10 mouse cellular contexts compared by ENCODE assay signal in the genomic region with DNA sequence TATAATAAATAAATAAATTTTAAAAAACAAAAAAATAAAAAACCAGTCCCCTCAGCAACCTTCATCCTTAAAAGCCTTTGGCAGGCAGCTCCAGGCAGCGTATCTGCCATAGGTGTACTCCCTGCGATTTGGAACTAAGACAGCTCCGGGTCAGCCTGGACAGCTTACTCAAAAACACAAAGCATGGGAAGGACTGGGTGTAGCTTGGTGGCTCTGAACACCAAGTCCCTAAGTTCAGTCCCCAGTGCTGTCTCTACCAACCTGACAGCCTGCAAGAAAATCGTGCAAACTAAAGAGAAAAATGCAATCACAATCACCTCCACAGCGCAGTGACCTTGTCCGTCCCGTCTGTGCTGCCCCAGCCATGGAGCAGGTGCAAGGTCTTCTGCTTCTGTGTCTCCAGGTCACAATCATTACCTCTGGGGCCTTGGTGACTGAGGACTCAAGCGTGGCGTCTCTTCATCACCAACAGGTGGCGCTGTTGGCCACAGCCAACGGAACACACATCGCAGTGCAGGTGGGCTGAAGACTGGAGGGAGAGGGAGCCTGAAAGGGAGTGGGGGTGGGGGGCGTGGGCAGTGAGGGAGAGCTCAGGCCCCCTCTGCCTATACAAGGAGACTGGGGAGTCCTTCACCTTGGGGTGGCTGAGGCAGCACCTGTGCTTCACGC. TPM values are rescaled to one million over a fixed set of nuclear protein-coding genes. Genes with fewer than 3 reads are reported as not detected.
DNase-seq lines count a peak whose midpoint lies in the region; ATAC-seq lines count a peak whose summit lies in the region.
"Had no signal": no experiment of that assay in that cellular context is flagged by ENCODE, and none has a peak within 500 bp of the region (broad histone marks: within the 10 kb centered on the region; RNA-seq: fewer than 3 reads in every experiment).

No protein-coding gene starts in this region.

- no peak for ATAC-seq in hindbrain, embryonic 12.5 days (ENCODE audit: low FRiP score)
- ATAC-seq in erythroid progenitor cell, adult 5-6 weeks (replicated peaks; ENCODE audit: low FRiP score, poor library complexity, severe bottlenecking), result peak; percentile 58; the same call in 1 of the 2 replicates
- ATAC-seq in limb, embryonic 11.5 days (ENCODE audit: insufficient number of reproducible peaks, low FRiP score, low TSS enrichment, low read depth), result no peak

- no peak overlapping the region for H3K27ac ChIP-seq in hindbrain, embryonic 10.5 days
- no peak overlapping the region for H3K27ac ChIP-seq in hindbrain, embryonic 12.5 days
- no peak overlapping the region for H3K27ac ChIP-seq in limb, embryonic 11.5 days (replicated peaks; ENCODE audit: low read depth, low read length)
- H3K27ac ChIP-seq: embryonic facial prominence, embryonic 13.5 days; limb, embryonic 12.5 days had no signal

- 38% methylated on average over 14 of the region's 14 CpGs for WGBS in hindbrain, embryonic 10.5 days
- WGBS in hindbrain, embryonic 12.5 days, result 39% methylated on average over 14 of the region's 14 CpGs
- 38% methylated on average over 14 of the region's 14 CpGs for WGBS in limb, embryonic 11.5 days

- H3K4me2 ChIP-seq in hindbrain, embryonic 12.5 days (replicated peaks), result no peak overlapping the region
- H3K4me2 ChIP-seq in limb, embryonic 11.5 days (ENCODE audit: low read depth, severe bottlenecking), result no peak overlapping the region
- H3K4me2 ChIP-seq: embryonic facial prominence, embryonic 13.5 days; limb, embryonic 12.5 days had no signal

- H3K4me1 ChIP-seq in hindbrain, embryonic 10.5 days (replicated peaks), result peaks cover 25% of the 10 kb centered on the region
- peaks cover 13% of the 10 kb centered on the region for H3K4me1 ChIP-seq in hindbrain, embryonic 12.5 days
- H3K4me1 ChIP-seq in limb, embryonic 11.5 days (ENCODE audit: control insufficient read depth, insufficient read depth, low read length), result peaks cover 13% of the 10 kb centered on the region

- DNase-seq in hindbrain, embryonic 10.5 days (ENCODE audit: low spot score), result peak; percentile 63
- peak; percentile 63 to 67 for DNase-seq in CD8-positive naive resting alpha-beta T cell, adult 2 months (ENCODE audit: low read depth in 2 of 2, low spot score in 2 of 2)
- peak; percentile 39 to 60 for DNase-seq in adrenal gland, postnatal 36 days
- peak; percentile 78 for DNase-seq in limb, embryonic 11.5 days (ENCODE audit: low spot score)
- DNase-seq in ovary, postnatal 36 days (ENCODE audit: low spot score), result peak; percentile 43
- DNase-seq in thymus, postnatal 25 days, result peak; percentile 80

- H3K9me3 ChIP-seq in hindbrain, embryonic 10.5 days, result no peaks in the 10 kb centered on the region
- no peaks in the 10 kb centered on the region for H3K9me3 ChIP-seq in hindbrain, embryonic 12.5 days (replicated peaks)
- H3K9me3 ChIP-seq in limb, embryonic 11.5 days (ENCODE audit: control insufficient read depth, low read length), result no peaks in the 10 kb centered on the region
- H3K9me3 ChIP-seq: embryonic facial prominence, embryonic 13.5 days; limb, embryonic 12.5 days had no signal

- no peak overlapping the region for H3K9ac ChIP-seq in hindbrain, embryonic 12.5 days
- H3K9ac ChIP-seq in limb, embryonic 11.5 days (ENCODE audit: low read length), result no peak overlapping the region
- H3K9ac ChIP-seq: limb, embryonic 12.5 days had no signal

- no peak overlapping the region for H3K4me3 ChIP-seq in hindbrain, embryonic 10.5 days
- no peak overlapping the region for H3K4me3 ChIP-seq in hindbrain, embryonic 12.5 days
- H3K4me3 ChIP-seq in limb, embryonic 11.5 days (ENCODE audit: low read depth, low read length), result no peak overlapping the region
- H3K4me3 ChIP-seq: embryonic facial prominence, embryonic 13.5 days; limb, embryonic 12.5 days had no signal

- H3K27me3 ChIP-seq in hindbrain, embryonic 10.5 days (ENCODE audit: insufficient read depth, poor library complexity, severe bottlenecking), result peaks cover 21% of the 10 kb centered on the region
- no peaks in the 10 kb centered on the region for H3K27me3 ChIP-seq in hindbrain, embryonic 12.5 days
- H3K27me3 ChIP-seq in limb, embryonic 11.5 days (ENCODE audit: control insufficient read depth, insufficient read depth, low read length), result no peaks in the 10 kb centered on the region
- H3K27me3 ChIP-seq: embryonic facial prominence, embryonic 13.5 days; limb, embryonic 12.5 days had no signal

- H3K36me3 ChIP-seq in hindbrain, embryonic 10.5 days, result peaks cover 59% of the 10 kb centered on the region
- H3K36me3 ChIP-seq in hindbrain, embryonic 12.5 days, result peaks cover 51% of the 10 kb centered on the region
- peaks cover 2% of the 10 kb centered on the region; the same call in 1 of the 2 replicates for H3K36me3 ChIP-seq in limb, embryonic 11.5 days (ENCODE audit: control insufficient read depth, insufficient read depth, low read length)

RNA-seq across cellular contexts. Expression of a gene that starts 3.4 kb away (rescaled TPM):
- 3.4 and 4.3 TPM in 2 replicates for polyA plus RNA-seq in hindbrain, embryonic 10.5 days (2016; fragmentation: Nextera tagmentation; extraction: Ambion mirVana)
- polyA plus RNA-seq in hindbrain, embryonic 12.5 days (2016; fragmentation: Nextera tagmentation; extraction: Ambion mirVana), result 5.7 and 6.1 TPM in 2 replicates
- total RNA-seq in adrenal gland, postnatal 36 days (2021), result 1 to 10 TPM; 1.4 to 1.5 TPM
- total RNA-seq in erythroid progenitor cell, adult 5-6 weeks (2015; ENCODE audit: low replicate concordance), result 5.8 and 13.8 TPM in 2 replicates
- total RNA-seq in erythroid progenitor cell, adult 5-6 weeks (2017; ENCODE audit: low replicate concordance), result 17.2 and 17.8 TPM in 2 replicates
- polyA plus RNA-seq in limb, embryonic 11.5 days (2014; fragmentation: Nextera tagmentation; extraction: Ambion mirVana), result 4.5 and 5.6 TPM in 2 replicates

RNA-seq across cellular contexts. Expression of a gene that starts 27.3 kb away (rescaled TPM):
- polyA plus RNA-seq in hindbrain, embryonic 10.5 days (2016; fragmentation: Nextera tagmentation; extraction: Ambion mirVana), result 36.1 and 39.8 TPM in 2 replicates
- 50.0 and 50.6 TPM in 2 replicates for polyA plus RNA-seq in hindbrain, embryonic 12.5 days (2016; fragmentation: Nextera tagmentation; extraction: Ambion mirVana)
- total RNA-seq in adrenal gland, postnatal 36 days (2021), result 10 to 100 TPM; 36.9 to 37.1 TPM
- total RNA-seq in erythroid progenitor cell, adult 5-6 weeks (2015; ENCODE audit: low replicate concordance), result 5.8 TPM in 1 of 2 replicates, not detected in the other
- 1.4 and 7.9 TPM in 2 replicates for total RNA-seq in erythroid progenitor cell, adult 5-6 weeks (2017; ENCODE audit: low replicate concordance)
- 34.0 and 35.4 TPM in 2 replicates for polyA plus RNA-seq in limb, embryonic 11.5 days (2014; fragmentation: Nextera tagmentation; extraction: Ambion mirVana)

RNA-seq across cellular contexts. Expression of a gene that starts 28.3 kb away (rescaled TPM):
- 1.8 and 2.0 TPM in 2 replicates for polyA plus RNA-seq in hindbrain, embryonic 10.5 days (2016; fragmentation: Nextera tagmentation; extraction: Ambion mirVana)
- polyA plus RNA-seq in hindbrain, embryonic 12.5 days (2016; fragmentation: Nextera tagmentation; extraction: Ambion mirVana), result 1.7 and 2.4 TPM in 2 replicates
- 10 to 100 TPM; 40.1 to 66.6 TPM for total RNA-seq in adrenal gland, postnatal 36 days (2021)
- 2.9 and 4.0 TPM in 2 replicates for total RNA-seq in erythroid progenitor cell, adult 5-6 weeks (2015; ENCODE audit: low replicate concordance)
- total RNA-seq in erythroid progenitor cell, adult 5-6 weeks (2017; ENCODE audit: low replicate concordance), result 1.7 TPM in 1 of 2 replicates, not detected in the other
- 2.3 and 2.7 TPM in 2 replicates for polyA plus RNA-seq in limb, embryonic 11.5 days (2014; fragmentation: Nextera tagmentation; extraction: Ambion mirVana)
